Mouse (Mus musculus) embryonic stem cell, embryonic (primary cell): Measurements from ENCODE around the gene Gtdc1.
"Not testable (repeated sequence)": the region's sequence is repeated elsewhere in the genome, so short reads cannot be mapped to it uniquely, and the experiment has no call there.

Source experiments
- CTCF ChIA-PET, 4 experiments: fragments of 300-600 bp in 2 of 4; fragments of 350-600 bp in 2 of 4; sonication (Branson Sonifier 250); formaldehyde crosslinking; loops; one replicate each; lab custom pipeline; 2022; ENCODE audit warnings: inconsistent platforms in 2 of 4; lab: Charles Lee
- POLR2A ChIA-PET, 4 experiments: fragments of 300-600 bp in 2 of 4; fragments of 350-600 bp in 2 of 4; sonication (Branson Sonifier 250); formaldehyde crosslinking; loops; one replicate each; lab custom pipeline; 2022; ENCODE audit warnings: antibody characterized with exemption in 4 of 4, inconsistent platforms in 1 of 4; lab: Charles Lee

Gene Gtdc1

DNA sequence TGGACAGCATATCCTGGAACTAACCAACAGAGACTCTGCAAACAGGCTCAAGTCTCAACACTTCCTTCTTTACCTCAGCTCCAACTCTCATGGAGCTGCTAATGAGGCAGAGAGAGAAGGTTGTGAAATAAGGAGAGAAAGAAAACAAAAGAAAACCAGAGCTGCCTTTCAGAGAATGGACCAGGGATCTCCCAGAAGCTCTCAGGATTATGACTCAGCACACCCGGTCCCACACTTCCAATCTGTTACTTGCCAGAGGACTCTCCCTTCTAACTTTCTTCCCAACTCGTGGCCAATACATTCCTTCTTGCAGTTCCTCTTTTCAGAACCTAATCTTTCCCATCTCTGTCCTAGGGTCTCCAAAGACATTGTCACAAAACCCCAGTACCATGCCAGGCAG is 288.1 kb downstream of the Gtdc1 start:
- POLR2A ChIA-PET = no interaction called here
- CTCF ChIA-PET = no interaction called here

GRCm38 (mm10) chr2:44638157-44638556 is 289.3 kb downstream of the Gtdc1 start:
- CTCF ChIA-PET = no interaction called here
- POLR2A ChIA-PET = no interaction called here

GRCm38 (mm10) chr2:44633971-44634370 is 293.5 kb downstream of the Gtdc1 start:
- ChIA-PET POLR2A (no interaction called here), CTCF (no interaction called here)

DNA sequence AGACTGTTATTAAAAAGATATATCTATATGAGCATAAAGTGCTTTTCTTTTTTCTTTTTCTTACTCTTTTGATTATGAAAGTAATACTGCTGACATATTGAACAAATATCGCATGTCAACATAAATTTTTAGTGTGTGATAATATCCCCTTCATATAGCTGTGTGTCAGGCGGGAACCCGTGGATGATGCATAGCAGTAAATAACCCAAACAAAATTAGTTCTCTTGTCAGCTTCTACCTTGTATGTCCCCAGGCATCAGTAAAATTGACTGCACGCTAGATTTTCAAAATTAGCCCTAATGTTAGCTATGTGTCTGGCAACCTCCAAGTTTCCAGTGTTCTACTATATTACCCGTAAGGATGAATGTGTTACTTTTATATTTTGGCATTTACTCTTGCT is 294.4 kb downstream of the Gtdc1 start:
- CTCF ChIA-PET = no interaction called here
- POLR2A ChIA-PET = no interaction called here

- CTCF ChIA-PET = no interaction called here
- POLR2A ChIA-PET = no interaction called here
These were observed 294.9 kb downstream of the Gtdc1 start for GRCm38 (mm10) chr2:44632584-44632983.

DNA sequence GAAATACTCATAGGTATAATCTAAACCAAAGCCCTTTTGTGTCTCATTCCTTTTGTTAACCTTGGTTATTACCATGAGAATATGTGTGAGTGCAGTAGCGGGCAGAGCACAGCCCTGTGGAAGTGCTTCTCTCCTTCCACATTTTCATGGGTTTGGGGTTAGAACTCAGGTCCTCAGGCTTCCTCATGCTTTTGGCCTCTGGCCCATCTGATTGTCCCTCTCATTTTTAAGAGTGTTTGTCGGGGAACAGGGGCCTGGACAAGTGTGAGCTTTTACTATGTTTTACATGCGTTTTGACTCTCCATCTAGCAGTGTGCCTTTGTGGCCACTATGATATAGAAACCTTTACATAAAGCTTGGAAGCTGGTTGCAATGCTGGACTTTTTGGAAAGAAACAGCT is 296.4 kb downstream of the Gtdc1 start:
- ChIA-PET POLR2A (no interaction called here), CTCF (no interaction called here)

DNA sequence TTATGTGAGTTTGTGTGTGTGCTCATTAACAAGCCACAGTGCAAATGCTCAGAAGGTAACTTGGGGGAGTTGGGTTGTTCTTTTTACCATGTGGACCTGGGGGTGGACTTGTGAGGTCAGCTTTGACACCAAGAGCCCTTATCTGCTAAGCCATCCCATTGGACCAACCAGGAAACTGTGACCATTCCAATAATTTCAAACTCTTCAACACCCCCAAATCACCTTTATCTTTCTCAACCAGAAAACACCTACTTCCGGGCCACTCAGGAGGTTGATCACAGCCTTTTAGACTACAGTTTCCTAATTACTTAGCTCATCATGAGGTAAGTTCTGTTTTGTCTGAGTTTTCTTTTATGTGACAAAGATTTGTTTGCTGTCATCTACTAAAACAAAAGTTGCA is 298.7 kb downstream of the Gtdc1 start:
- ChIA-PET CTCF (no interaction called here), POLR2A (no interaction called here)

DNA sequence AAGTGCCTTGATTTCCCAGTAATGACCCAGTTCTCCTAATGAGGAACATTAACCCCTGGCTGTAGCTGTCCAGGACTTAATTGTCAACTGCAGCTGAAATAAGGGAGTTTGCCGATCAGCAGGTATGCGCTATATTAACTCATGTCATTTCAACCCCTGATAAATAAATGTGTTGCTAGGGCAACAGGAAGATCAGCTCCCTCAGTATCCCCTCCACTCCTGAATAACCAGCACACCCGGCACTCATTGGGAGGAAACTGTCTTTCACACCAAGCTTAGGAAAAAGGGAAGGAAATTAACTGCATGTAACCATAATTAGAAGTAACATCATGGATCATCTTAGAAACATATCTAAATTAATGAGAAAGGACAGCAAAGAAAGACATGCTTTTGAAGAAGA is 302.3 kb downstream of the Gtdc1 start:
- CTCF ChIA-PET = no interaction called here

GRCm38 (mm10) chr2:44622471-44622870 is 305.0 kb downstream of the Gtdc1 start:
- ChIA-PET POLR2A (interaction anchor here in 1 of 4 experiments (0.5 kb wide), 1 partner anchor 621 kb away, joined by 3 read pairs; no protein-coding TSS in a partner anchor), CTCF (no interaction called here)

More for the DNA sequence above, 302.3 kb downstream of the Gtdc1 start:
- POLR2A ChIA-PET = no interaction called here

DNA sequence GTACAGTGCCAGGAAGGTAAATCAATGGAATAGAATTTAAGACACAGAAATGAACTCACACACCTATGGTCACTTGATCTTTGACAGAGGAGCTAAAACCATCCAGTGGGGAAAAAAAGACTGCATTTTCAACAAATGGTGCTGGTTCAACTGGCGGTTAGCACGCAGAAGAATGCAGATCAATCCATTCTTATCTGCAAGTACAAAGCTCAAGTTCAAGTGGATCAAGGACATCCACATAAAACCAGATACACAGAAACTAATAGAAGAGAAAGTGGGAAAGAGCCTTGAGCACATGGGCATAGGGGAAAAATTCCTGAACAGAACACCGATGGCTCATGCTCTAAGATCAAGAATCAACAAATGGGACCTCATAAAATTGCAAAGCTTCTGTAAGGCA is 327.8 kb downstream of the Gtdc1 start:
- CTCF ChIA-PET = not testable (repeated sequence)
- POLR2A ChIA-PET = interaction anchor here in 1 of 4 experiments (1.2 kb wide), 1 partner anchor 127 kb away, joined by 3 read pairs; no protein-coding TSS in a partner anchor

DNA sequence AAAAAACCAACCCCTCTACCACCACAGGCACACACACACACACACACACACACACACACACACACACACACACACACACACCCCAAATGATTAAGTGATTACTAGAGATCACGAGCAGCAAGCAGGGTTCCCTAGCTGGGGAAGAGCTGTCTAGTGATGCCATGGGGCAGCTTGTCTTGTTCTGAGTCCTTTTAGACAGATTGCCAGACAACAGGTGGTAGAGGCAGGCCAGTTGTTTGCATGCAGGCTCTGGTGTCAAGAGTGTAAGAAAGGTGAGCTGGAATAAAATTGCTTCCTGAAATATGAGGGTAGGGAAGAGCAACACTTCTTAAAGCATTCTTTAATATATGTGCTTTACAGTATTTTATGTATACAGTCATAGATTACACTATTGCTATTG is 333.2 kb downstream of the Gtdc1 start:
- ChIA-PET CTCF (interaction anchor here in 1 of 4 experiments (0.6 kb wide), 1 partner anchor 175 kb away, joined by 3 read pairs; no protein-coding TSS in a partner anchor), POLR2A (interaction anchor here in 1 of 4 experiments (0.7 kb wide), 1 partner anchor 88 kb away, joined by 5 read pairs; no protein-coding TSS in a partner anchor)

DNA sequence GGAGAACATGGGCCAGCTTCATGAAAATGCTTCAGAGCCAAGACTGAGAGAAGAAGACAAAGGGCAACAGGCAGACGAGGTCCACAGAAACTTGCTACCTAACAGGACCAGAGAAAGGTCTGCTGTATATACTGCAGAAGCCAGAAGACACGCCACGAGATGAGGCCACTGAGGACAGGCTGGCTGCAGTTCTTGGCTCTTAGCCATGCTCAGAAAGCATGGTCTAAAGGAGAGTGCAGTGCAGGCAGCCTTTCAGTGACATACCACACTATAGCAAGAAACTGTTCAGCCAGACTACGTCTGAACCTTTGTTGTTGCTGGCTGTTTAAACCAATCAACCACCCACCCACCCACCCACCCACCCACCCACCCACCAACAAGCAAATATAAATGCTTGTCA is 336.6 kb downstream of the Gtdc1 start:
- CTCF ChIA-PET = no interaction called here
- POLR2A ChIA-PET = no interaction called here

DNA sequence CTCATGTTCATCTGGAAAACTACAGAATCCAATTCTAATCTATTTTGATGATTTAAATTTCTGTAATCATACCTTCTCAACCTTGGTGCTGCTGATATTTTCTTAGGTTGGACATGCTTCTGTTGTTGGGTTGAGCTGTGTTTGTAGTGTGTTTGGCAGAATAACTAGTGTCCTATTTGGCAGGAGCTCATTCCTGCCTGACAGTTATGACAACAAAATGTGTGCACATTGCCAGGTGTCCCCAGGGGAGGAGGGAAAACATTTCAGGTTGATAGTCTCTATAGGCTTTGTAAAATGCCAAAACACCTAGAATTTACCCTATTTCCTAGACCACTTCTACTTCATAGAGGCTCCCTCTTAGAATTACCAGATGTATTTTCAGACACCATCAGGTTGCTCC is 343.4 kb downstream of the Gtdc1 start:
- CTCF ChIA-PET = no interaction called here
- POLR2A ChIA-PET = interaction anchor here in 1 of 4 experiments (0.9 kb wide), 1 partner anchor 19 kb away, joined by 3 read pairs; no protein-coding TSS in a partner anchor

- CTCF ChIA-PET = no interaction called here
- POLR2A ChIA-PET = interaction anchor here in 1 of 4 experiments (0.9 kb wide), 1 partner anchor 20 kb away, joined by 3 read pairs; no protein-coding TSS in a partner anchor
These were observed 344.0 kb downstream of the Gtdc1 start for GRCm38 (mm10) chr2:44583491-44583890.

DNA sequence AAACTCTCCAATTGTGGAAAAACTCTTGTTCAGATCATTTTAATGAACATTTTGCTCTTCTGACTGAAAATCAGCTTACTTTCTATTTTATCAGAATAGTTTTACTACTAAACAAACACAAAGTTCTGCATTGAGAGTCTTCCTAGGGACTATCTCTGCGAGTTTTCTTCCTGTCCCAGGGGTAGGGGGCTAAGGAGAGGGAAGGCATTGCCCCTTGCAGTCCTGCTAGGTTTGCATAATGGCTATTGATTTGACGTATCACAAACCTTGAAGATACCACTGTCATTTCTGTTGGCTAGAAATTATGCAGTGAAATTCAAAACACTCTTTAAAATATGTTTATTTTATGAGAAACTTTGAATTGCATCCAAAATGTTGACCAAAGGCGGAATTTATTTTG is 355.6 kb downstream of the Gtdc1 start:
- POLR2A ChIA-PET = interaction anchor here in 1 of 4 experiments (0.7 to 1.4 kb wide), 2 partner anchors 32 to 48 kb away, joined by 3 read pairs; no protein-coding TSS in a partner anchor
- CTCF ChIA-PET = interaction anchor here in 1 of 4 experiments (0.6 kb wide), 1 partner anchor 308 kb away, joined by 9 read pairs; no protein-coding TSS in a partner anchor

- POLR2A ChIA-PET = interaction anchor here in 1 of 4 experiments (0.6 to 1.4 kb wide), 2 partner anchors 47 to 79 kb away, joined by 3 to 7 read pairs; no protein-coding TSS in a partner anchor
These were observed 356.3 kb downstream of the Gtdc1 start for GRCm38 (mm10) chr2:44571156-44571555.

GRCm38 (mm10) chr2:44569140-44569952 is 358.1 kb downstream of the Gtdc1 start:
- POLR2A ChIA-PET = interaction anchor here in 1 of 4 experiments (1.4 kb wide), 1 partner anchor 11 kb away, joined by 4 read pairs; no protein-coding TSS in a partner anchor

More at GRCm38 (mm10) chr2:44571156-44571555, 356.3 kb downstream of the Gtdc1 start:
- CTCF ChIA-PET = interaction anchor here in 1 of 4 experiments (0.6 kb wide), 1 partner anchor 309 kb away, joined by 9 read pairs; no protein-coding TSS in a partner anchor

GRCm38 (mm10) chr2:44564776-44565692 is 362.4 kb downstream of the Gtdc1 start:
- ChIA-PET POLR2A (interaction anchor here in 1 of 4 experiments (0.5 kb wide), 1 partner anchor 323 kb away, joined by 3 read pairs; no protein-coding TSS in a partner anchor), CTCF (no interaction called here)

More at GRCm38 (mm10) chr2:44569140-44569952, 358.1 kb downstream of the Gtdc1 start:
- CTCF ChIA-PET = no interaction called here

- ChIA-PET CTCF (no interaction called here), POLR2A (interaction anchor here in 1 of 4 experiments (0.6 kb wide), 1 partner anchor 462 kb away, joined by 3 read pairs; no protein-coding TSS in a partner anchor)
These were observed 365.7 kb downstream of the Gtdc1 start for GRCm38 (mm10) chr2:44561789-44562188.
